Mouse (Mus musculus) lung, postnatal 4 days (tissue): Measurements from ENCODE around the gene Gm10382.
"Not testable (repeated sequence)": the region's sequence is repeated elsewhere in the genome, so short reads cannot be mapped to it uniquely, and the experiment has no call there.

Experiments
- DNase-seq, 2 experiments: peaks; one replicate each; pipeline ENCODE4 v3.0.0; 2021

The Gm10382 gene

DNA sequence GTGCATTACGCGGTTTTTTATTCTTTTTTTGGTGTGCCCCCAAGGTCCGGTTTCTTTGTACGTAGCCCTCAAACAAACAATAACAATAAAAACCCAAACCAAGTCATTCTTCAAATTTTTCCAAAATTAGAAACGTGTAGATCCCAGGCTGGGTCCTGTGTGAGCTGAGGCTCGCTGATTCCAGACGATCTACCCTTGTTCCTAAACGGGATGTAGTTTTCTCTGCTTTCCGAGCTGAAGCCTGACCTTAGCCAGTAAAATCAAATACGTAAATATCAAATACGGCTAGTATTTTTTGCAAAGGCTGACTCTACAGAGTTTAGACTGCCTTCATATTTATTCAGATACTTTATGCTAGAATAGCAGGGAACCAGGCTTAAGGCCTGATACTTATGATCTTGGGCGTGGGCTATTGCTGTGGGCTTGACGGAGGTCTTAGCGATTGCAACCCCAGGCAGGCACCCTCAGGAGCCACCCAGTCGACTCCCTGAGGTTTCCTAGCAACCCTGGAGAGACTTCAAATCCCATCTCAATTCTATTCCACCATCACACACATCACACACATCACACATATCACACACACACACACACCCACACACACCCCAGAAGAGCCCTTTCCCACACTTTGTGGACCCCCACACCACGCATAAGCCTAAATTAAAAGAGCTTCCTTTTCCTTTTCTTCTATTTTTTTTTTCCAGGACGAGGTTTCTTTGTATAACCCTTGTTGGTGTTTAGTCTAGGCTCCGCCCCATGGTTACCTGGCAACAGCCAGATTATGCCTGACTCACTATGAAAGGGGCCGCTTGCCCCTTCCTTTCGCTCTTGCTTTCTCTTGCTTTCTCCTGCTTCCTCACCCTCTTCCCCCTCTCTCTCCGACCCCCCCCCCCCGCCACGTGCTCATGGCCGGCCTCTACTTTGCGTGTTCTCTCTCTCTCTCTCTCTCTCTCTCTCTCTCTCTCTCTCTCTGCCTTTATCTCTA, 4.8 kb downstream of the Gm10382 start:
- DNase-seq, result peak; percentile 83 to 85

- no peak for DNase-seq
Measured at GRCm38 (mm10) chr5:125395008-125395407, 5.9 kb downstream of the Gm10382 start.

DNA sequence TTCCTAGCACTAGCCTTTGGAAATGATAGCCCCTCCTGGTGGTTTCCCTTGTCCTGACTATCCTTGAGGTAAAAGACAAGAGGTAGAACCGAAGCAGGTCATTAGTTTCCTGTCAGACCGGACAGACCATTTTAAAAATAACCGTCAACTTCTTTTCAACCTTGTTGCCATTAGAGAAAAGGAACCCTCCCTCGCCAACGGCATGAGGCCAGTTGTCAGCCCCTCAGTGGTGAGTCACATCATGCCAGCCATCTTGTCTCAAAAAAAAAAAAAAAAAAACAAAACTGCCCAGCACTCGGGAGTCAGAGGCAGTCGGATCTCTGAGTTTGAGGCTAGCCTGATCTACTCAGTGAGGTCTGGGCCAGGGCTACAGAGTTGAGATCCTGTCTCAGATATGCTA, 11.8 kb downstream of the Gm10382 start:
- no peak for DNase-seq

- DNase-seq, result no peak
Measured at GRCm38 (mm10) chr5:125402476-125402875, 13.4 kb downstream of the Gm10382 start.

DNA sequence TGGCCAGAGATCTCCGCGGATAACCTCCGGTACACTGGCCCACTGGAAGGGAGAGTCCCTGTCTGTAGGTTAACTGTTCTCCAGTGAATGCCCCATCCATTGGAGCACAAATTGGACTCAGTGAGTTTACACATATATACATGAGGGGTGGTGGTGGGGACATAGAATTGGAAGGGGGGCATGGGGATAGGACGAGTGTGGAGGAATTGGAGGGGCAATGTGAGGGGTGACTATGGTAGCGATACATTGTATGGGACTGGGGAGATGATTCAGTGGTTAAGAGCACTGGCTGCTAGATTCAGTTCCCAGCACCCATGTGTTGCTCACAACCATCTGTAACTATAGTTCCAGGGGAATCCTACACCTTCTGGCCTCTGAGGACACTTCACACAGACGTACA, 13.9 kb downstream of the Gm10382 start:
- no peak for DNase-seq

GRCm38 (mm10) chr5:125403481-125404465, 14.7 kb downstream of the Gm10382 start:
- peak; percentile 52 to 74 for DNase-seq

- no peak for DNase-seq
Measured at GRCm38 (mm10) chr5:125404536-125404902, 15.4 kb downstream of the Gm10382 start.

DNA sequence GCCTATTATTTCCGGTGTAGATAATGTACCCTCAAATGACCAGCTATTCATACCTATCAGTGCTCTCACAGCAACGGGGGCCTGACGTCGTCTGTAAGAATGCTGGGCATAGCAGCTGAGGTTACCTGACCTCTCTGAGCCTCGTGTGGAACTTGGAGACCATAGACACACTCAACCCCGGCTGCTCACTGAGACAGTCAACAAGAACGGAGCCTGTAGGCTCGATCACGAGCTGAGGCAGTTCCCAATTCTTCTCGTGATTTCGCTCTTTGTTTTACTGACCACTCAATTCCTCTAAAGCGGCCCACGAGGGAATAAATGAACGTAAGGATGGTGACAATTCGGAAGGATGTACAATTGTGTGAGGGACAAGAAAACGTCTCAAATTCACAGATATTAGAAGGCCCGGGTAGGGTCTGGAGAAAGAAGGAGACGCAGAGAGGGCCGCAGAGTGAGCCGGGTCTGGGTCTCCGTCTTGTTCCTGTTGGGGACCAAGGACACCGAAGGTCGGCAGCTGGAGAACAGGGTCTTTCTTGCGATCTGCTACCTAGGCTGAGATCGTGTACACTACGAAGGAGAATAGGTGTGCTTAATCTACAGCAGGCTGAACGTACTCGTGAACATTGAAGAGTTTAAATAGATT, 15.9 kb downstream of the Gm10382 start:
- peak in 1 of 2 experiments; percentile 51 for DNase-seq

GRCm38 (mm10) chr5:125405546-125406248, 16.6 kb downstream of the Gm10382 start:
- peak; percentile 78 to 92 for DNase-seq

- peak; percentile 78 to 83 for DNase-seq
Measured at GRCm38 (mm10) chr5:125406322-125407016, 17.3 kb downstream of the Gm10382 start.

DNA sequence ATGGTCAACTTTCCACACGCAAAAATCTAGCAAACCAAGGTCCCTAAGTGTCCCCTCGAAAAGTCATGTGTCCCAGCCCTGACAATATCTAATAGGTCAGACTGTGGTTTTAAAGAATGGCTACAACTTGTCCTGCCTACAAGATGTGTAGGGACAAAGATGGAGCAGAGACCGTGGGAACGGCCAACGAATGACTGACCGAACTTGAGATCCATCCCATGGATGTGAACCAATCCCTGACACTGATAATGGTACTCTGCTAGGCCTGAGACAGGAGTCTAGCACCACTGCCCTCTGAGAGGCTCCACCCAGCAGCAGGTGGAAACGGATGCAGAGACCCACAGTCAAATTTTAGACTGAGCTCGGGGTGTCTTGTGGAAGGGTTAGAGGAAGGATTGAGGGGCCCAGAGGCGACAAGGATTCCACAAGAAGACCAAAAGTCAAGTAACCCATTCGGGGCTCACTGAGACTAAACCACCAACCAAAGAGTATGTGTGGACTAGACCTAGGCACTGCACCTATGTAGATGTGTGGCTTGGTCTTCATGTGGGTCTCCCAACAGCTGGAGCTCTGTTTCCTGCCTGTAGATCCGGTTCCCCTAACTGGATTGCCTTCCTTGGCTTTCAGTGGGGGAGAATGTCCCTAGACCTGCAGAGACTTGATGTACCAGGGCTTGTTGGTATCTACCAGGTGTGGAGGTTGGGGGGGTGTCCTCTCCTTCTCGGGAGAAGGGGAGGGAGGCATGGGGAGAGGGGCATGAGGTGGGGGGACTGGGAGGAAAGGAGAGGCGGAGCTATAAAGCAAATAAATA, 18.1 kb downstream of the Gm10382 start:
- DNase-seq, result no peak

DNA sequence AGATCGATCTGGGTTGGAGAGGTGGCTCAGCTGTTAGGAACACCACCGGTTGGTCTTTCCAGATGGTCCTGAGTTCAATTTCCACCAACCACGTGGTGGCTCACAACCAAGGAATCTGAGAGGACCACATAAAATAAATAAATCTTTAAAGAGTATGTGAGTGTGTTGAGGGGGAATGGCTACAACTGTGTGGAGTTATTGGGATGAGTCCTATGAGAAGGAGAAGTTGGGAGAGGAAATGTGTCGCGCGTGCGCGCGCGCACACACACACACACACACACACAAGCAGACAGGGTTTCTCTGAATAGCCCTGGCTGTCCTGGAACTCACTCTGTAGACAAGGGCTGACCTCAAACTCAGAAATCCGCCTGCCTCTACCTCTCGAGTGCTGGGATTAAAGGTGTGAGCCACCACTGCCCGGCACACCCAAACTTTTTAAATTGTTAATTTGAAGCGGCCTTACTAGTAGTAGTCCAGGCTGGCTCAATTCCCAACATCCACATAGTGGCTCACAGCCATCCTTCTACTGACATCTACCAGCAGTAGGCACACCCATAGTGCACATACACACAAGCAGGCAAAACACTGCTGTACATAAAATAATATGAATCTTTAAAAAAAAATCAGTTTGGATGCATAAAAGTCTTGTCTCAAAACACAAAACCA, 18.9 kb downstream of the Gm10382 start:
- no peak for DNase-seq

DNA sequence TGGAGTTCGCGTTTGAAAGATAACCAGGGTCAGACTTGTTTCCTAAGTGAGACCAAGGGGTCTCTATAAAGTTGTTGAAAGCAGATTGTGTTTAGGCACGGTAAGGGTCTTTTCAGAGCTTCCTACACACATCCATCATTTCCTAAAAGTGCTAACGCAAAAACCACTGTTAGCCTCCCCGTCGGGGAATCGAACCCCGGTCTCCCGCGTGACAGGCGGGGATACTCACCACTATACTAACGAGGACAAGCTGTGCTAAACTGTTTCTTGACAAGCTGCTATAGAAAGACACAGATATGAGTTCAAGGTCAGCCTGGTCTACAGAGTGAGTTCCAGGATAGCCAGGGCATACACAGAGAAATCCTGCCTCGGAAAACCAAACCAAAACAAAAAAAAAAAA, 19.7 kb downstream of the Gm10382 start:
- peak; percentile 83 to 86 for DNase-seq

DNA sequence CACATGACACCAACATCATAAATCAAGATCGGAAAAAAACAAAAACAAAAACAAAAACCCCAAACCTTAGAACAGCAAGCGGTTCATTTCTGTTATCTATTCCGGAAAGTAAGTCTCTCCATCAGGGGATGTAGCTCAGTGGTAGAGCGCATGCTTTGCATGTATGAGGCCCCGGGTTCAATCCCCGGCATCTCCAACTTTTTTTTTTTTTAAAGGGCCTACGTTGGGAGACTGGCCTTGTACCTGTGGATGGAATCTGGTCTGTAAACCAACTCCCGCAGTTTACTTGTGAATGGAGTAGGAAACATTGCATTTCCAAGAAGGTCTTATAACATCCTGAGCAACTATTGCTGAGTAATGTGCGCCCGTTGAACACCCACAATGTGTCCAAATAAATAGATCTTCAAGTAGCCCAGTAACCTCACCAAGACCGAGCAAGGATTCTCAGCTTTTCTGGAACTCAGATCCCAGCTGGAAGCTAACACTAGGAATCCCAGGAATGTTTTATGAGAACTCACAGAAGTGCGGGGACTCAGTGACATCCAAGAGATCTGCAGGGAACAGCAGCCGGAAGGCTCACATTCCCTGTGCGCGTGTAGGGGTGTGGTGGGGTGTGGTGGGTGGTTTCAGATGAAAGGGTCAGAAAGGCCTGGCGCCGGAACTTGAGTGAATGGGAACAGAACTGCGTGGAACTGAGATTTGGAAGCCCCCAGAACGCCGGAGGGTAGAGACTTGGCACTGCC, 20.4 kb downstream of the Gm10382 start:
- peak; percentile 27 to 35 for DNase-seq

- peak; percentile 57 to 77 for DNase-seq
Measured at GRCm38 (mm10) chr5:125411972-125412530, 22.9 kb downstream of the Gm10382 start.

DNA sequence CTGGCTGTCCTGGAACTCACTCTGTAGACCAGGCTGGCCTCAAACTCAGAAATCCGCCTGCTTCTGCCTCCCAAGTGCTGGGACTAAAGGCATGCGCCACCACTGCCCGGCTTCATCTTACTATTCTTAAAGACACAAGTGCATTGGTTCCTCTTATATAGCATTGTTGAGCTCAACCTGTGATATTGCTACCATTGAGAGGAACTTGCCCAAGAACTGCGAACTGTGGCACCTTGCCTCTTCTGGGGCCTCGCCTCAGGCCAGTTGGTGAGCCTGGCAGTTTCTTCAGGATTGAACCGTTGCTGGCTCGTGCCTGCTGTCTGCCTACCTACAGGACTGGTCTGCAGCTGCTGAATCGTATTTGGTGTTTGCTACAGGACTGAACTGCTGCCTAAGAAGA, 23.4 kb downstream of the Gm10382 start:
- not testable (repeated sequence) for DNase-seq

GRCm38 (mm10) chr5:125413763-125414162, 24.6 kb downstream of the Gm10382 start:
- DNase-seq, result peak in 1 of 2 experiments; percentile 26

DNA sequence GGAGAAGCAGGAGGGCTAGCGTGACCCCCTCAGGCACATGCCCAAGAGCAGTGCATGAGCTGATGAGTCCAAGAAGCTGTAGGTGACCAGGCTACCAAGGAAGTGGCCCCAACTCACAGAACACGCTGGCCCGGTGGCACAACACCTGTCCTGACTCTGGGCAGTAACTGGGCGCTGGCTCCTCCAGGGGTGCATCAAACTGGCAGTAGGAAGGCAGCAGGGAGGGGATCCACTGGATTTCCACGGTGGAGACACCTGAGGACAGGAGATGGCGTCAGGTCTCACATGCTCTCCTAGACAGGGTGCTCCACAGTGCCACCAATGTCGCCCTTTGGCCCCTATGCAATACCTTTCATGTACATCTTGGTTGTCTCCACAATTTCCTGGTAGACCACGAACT, 27.1 kb downstream of the Gm10382 start:
- DNase-seq, result no peak

DNA sequence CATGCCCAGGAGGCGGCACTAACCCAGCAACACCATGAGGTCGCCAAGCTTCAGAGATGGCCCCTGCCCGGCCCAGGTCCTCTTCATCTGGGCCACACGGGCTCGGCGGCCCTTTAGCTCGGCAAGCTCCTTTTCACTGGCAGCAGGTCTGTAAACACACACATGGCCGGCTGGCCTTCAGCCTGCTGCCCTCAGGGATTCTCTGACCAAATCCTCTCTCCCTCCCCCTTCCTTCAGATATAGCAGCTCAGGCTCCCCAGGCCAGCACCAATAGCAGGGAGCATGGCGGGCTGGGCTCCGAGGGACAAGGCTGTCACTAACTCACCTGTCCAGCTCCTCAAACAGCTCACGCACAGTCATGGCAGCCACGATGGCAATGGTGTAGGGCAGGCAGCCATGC, 29.5 kb downstream of the Gm10382 start:
- no peak for DNase-seq
